Mouse (Mus musculus): ENCODE results near the gene Serpina1e. TPM values are rescaled to one million over a fixed set of nuclear protein-coding genes. Genes with fewer than 3 reads are reported as not detected.

The Serpina1e gene
- polyA plus RNA-seq, 1 experiment: 3.5 TPM

Other genes starting within 250 kb of the Serpina1e start
- 41.6 and 62.5 TPM in 2 replicates for gene Serpina1d, start 185.4 kb downstream of the Serpina1e start, polyA plus RNA-seq (2012; rRNA removed)
- gene Serpina1b, start 128.6 kb downstream of the Serpina1e start, polyA plus RNA-seq (2012; rRNA removed): 1.3 and 1.5 TPM in 2 replicates
- gene Serpina1a, start 95.4 kb downstream of the Serpina1e start, polyA plus RNA-seq (2012; rRNA removed): 11.3 and 16.6 TPM in 2 replicates
- gene Serpina1c, start 54.1 kb downstream of the Serpina1e start, polyA plus RNA-seq (2012; rRNA removed): 3.2 and 4.0 TPM in 2 replicates
- gene Serpina11, start 31.0 kb upstream of the Serpina1e start, polyA plus RNA-seq (2012; rRNA removed): 0.11 TPM in 1 of 2 replicates, not detected in the other
- gene Serpina9, start 54.8 kb upstream of the Serpina1e start, polyA plus RNA-seq (2012; rRNA removed): not detected in 2 replicates
- gene Serpina12, start 85.5 kb upstream of the Serpina1e start, polyA plus RNA-seq (2012; rRNA removed): not detected in 2 replicates
- gene Serpina5, start 142.1 kb upstream of the Serpina1e start, polyA plus RNA-seq (2012; rRNA removed): not detected in 2 replicates
- not detected in 2 replicates for gene Serpina3a, start 153.7 kb upstream of the Serpina1e start, polyA plus RNA-seq (2012; rRNA removed)
- gene Serpina3b, start 169.0 kb upstream of the Serpina1e start, polyA plus RNA-seq (2012; rRNA removed): not detected in 2 replicates
- 1.0 and 2.2 TPM in 2 replicates for gene Serpina3c, start 194.9 kb upstream of the Serpina1e start, polyA plus RNA-seq (2012; rRNA removed)

Measured in kidney, adult 2 months (tissue).